ENCODE assay signal across 13 mouse cellular contexts in genomic region chr5:148272065-148272464, GRCm38 (mm10).
A peak's percentile ranks its signal among the peaks of the same experiment; 100 is the strongest.
DNase-seq lines count a peak whose midpoint lies in the region; ATAC-seq and TF ChIP-seq lines count a peak whose summit lies in the region.
"Had no signal": no experiment of that assay in that cellular context is flagged by ENCODE, and none has a peak within 500 bp of the region (broad histone marks: within the 10 kb centered on the region; RNA-seq: fewer than 3 reads in every experiment).

No protein-coding gene starts in this region.

- no peaks in the 10 kb centered on the region for H3K9me3 ChIP-seq in heart, embryonic 15.5 days (replicated peaks)
- no peaks in the 10 kb centered on the region for H3K9me3 ChIP-seq in limb, embryonic 15.5 days
- H3K9me3 ChIP-seq: forebrain, embryonic 10.5 days; hindbrain, embryonic 13.5 days had no signal

- TF ChIP-seq CTCF in embryonic fibroblast, embryonic 13.5 days (IDR thresholded peaks at IDR 0.05; ENCODE audit: borderline replicate concordance, insufficient read depth, low read length), result no peak

- H3K9ac ChIP-seq in heart, embryonic 15.5 days, result no peak overlapping the region; the same call in 1 of the 2 replicates
- no peak overlapping the region for H3K9ac ChIP-seq in limb, embryonic 15.5 days
- H3K9ac ChIP-seq: hindbrain, embryonic 13.5 days had no signal

- WGBS in heart, embryonic 15.5 days, result 17% methylated on average over 6 of the region's 6 CpGs
- 49% methylated on average over 6 of the region's 6 CpGs for WGBS in limb, embryonic 15.5 days

- H3K27me3 ChIP-seq in heart, embryonic 15.5 days, result no peaks in the 10 kb centered on the region
- H3K27me3 ChIP-seq in limb, embryonic 15.5 days, result no peaks in the 10 kb centered on the region
- H3K27me3 ChIP-seq: hindbrain, embryonic 13.5 days had no signal

- H3K27ac ChIP-seq in embryonic fibroblast, embryonic 13.5 days (ENCODE audit: insufficient read depth, low read length), result peak overlapping the region; percentile 92
- peak overlapping the region; percentile 96 for H3K27ac ChIP-seq in heart, embryonic 15.5 days
- no peak overlapping the region for H3K27ac ChIP-seq in limb, embryonic 15.5 days
- H3K27ac ChIP-seq: forebrain, embryonic 10.5 days; hindbrain, embryonic 13.5 days; left cerebral cortex, adult 2 months had no signal

- no peak for TF ChIP-seq POLR2A in embryonic fibroblast, embryonic 13.5 days (IDR thresholded peaks at IDR 0.05; ENCODE audit: low read depth, low read length)

- peaks cover 12% of the 10 kb centered on the region for H3K4me1 ChIP-seq in embryonic fibroblast, embryonic 13.5 days (ENCODE audit: control insufficient read depth, insufficient read depth, low read length)
- H3K4me1 ChIP-seq in heart, embryonic 15.5 days (replicated peaks), result peaks cover 30% of the 10 kb centered on the region
- no peaks in the 10 kb centered on the region for H3K4me1 ChIP-seq in limb, embryonic 15.5 days
- H3K4me1 ChIP-seq: forebrain, embryonic 10.5 days; hindbrain, embryonic 13.5 days had no signal

- H3K36me3 ChIP-seq in heart, embryonic 15.5 days, result no peaks in the 10 kb centered on the region
- H3K36me3 ChIP-seq in limb, embryonic 15.5 days, result no peaks in the 10 kb centered on the region
- H3K36me3 ChIP-seq: forebrain, embryonic 10.5 days; hindbrain, embryonic 13.5 days had no signal

- no peak overlapping the region for H3K4me3 ChIP-seq in embryonic fibroblast, embryonic 13.5 days (ENCODE audit: insufficient read depth, low read length)
- no peak overlapping the region for H3K4me3 ChIP-seq in heart, embryonic 15.5 days
- H3K4me3 ChIP-seq in limb, embryonic 15.5 days, result no peak overlapping the region
- H3K4me3 ChIP-seq: forebrain, embryonic 10.5 days; hindbrain, embryonic 13.5 days; left cerebral cortex, adult 2 months had no signal

- ATAC-seq in heart, embryonic 15.5 days (replicated peaks; ENCODE audit: insufficient number of reproducible peaks, insufficient read depth, low FRiP score, low read depth), result peak; percentile 95
- ATAC-seq in limb, embryonic 15.5 days (ENCODE audit: insufficient number of reproducible peaks, low FRiP score, low TSS enrichment, low read depth), result 0 out of 2 replicates have a peak, but pooled peaks have one; percentile 30

- H3K4me2 ChIP-seq in heart, embryonic 15.5 days, result peak overlapping the region; percentile 28
- H3K4me2 ChIP-seq in limb, embryonic 15.5 days, result no peak overlapping the region
- H3K4me2 ChIP-seq: hindbrain, embryonic 13.5 days; liver, embryonic 11.5 days had no signal

- DNase-seq in NIH3T3 (ENCODE audit: low read depth), result peak; percentile 89
- no peak for DNase-seq in cerebellum, postnatal 4 days (ENCODE audit: low spot score in 2 of 2)
- no peak for DNase-seq in layer of hippocampus, adult 11-12 months (ENCODE audit: low spot score)
- DNase-seq in MN1 (ENCODE audit: low spot score), result no peak
- DNase-seq in thymus, postnatal 10 days (ENCODE audit: low spot score in 2 of 2), result no peak
- DNase-seq: kidney, postnatal 25 days had no signal
